Mouse (Mus musculus) brown adipose tissue, adult 24 weeks (tissue): Measurements from ENCODE around the gene Tmprss4. TPM values are rescaled to one million over a fixed set of nuclear protein-coding genes. Genes with fewer than 3 reads are reported as not detected.

Experiments
- H3K27ac ChIP-seq: fragments of 200-500 bp; replicated peaks from 2 replicates; pipeline ENCODE4 v1.5.1; 2012; ENCODE audit warnings: low read depth, mild to moderate bottlenecking, low read length
- H3K4me1 ChIP-seq: fragments of 200-500 bp; 2 replicates; pipeline ENCODE4 v1.6.1; 2012; ENCODE audit warnings: low read length, mixed read lengths; ENCODE audit not compliant: control insufficient read depth, insufficient read depth, insufficient read length
- H3K4me3 ChIP-seq: fragments of 200-500 bp; 2 replicates; pipeline ENCODE4 v1.5.1; 2012; ENCODE audit warnings: low read depth, mild to moderate bottlenecking, low read length, moderate library complexity; ENCODE audit not compliant: insufficient read depth
- polyA plus RNA-seq: library from polyadenylated mRNA; stranded (reverse); fragments of >200 nt; gene quantifications from 2 replicates; pipeline ENCODE4 v1.2.4, GENCODE M21; 2012; ENCODE audit not compliant: missing spikeins, insufficient read depth, insufficient read length

Tmprss4 gene
- polyA plus RNA-seq, 1 experiment: not detected

DNA sequence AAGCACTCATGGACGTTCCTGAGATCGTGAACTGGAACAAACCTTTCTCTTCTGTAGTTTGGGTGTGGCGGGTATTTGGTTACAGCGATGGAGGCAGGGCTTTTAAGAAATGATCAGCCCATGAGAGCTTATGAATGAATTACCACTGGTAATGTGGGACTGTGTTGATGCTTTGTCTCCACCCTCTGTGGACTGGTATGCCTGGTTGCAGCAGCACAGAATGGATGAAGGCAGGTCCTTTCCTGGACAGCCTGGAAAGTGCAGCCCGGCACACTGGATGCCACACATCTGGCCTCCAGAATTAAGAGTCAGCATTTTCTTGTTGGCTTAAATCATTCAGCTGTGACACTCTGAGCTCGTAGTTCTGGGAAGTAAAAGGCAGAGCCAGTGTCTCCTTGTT lies 8.1 kb upstream of the Tmprss4 start:
- H3K4me3 ChIP-seq: no peak overlapping the region
- no peaks in the 10 kb centered on the region for H3K4me1 ChIP-seq
- no peak overlapping the region for H3K27ac ChIP-seq

DNA sequence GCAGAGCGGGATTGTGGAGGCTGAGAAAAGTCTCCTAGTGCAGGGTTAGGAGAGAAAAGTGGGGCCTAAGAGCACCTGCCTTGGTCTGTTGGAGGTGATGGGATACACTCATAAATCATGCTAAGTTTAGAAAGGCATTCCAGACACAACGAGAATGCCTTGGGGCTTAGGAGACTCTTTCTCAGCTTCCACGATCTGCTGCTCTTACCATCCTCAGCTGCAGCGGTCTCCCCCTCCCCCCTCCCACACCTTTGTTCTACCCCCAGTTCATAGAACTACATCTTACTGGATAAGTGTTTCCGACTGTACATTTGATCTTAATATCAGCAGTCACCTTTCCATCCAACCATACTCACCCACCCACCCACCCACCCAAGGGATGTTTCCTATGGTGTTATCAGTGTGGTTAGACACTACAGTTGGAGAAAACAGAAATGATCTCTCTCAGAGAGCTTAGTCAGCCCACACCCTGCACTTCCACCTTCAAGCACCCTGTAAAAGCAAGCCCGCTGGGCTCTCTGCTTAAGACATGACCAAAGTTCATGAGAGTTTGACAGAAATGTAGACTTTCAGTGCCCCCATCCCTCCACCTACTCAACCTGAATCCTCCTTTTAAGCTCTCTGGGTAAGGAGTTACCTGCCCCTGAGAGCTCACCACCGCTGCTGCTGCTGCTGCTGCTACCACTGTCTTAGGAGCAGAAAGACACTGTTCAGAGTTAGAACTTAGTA lies 3.3 kb upstream of the Tmprss4 start:
- H3K4me3 ChIP-seq: no peak overlapping the region
- no peaks in the 10 kb centered on the region for H3K4me1 ChIP-seq
- no peak overlapping the region for H3K27ac ChIP-seq

DNA sequence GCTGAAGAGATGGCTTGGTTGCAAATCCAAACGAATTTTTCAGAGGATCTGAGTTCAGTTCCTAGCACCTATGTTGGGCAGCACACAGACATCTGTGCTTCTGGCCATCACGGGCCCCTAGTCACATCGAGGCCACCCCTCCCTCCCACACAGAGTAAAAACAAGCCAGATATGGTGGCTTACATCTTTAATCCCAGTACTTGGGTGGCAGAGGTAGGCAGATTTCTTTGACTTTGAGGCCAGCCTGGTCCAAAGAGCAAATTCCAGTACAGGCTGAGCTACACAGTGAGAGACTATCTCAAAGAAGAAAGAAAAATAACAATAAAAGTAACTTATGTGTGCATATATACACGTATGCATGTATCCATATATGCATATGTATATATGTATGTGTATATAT lies 2.2 kb upstream of the Tmprss4 start:
- Histone ChIP-seq H3K4me1 (no peaks in the 10 kb centered on the region), H3K4me3 (no peak overlapping the region), H3K27ac (no peak overlapping the region)

DNA sequence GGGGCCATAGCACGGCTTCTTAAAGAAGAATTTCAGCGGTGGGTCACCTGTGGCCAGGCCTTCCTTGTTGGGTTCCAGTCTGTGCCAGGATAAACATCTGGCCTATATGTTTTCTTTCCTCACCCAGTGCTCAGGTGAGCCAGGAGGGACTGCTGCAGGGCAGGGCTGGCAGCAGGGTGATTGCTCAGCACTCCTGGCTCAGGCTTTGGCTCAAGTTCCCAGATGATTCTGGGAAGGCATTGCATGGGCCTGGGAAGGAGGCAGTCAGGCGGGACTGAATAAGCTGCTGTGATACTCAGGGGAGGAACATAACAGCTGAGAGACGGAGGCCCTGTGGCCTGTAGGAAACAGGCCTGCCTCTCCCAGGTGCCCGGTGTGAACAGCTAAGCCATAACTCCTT lies 1.3 kb upstream of the Tmprss4 start:
- no peak overlapping the region for H3K4me3 ChIP-seq
- no peak overlapping the region for H3K27ac ChIP-seq

DNA sequence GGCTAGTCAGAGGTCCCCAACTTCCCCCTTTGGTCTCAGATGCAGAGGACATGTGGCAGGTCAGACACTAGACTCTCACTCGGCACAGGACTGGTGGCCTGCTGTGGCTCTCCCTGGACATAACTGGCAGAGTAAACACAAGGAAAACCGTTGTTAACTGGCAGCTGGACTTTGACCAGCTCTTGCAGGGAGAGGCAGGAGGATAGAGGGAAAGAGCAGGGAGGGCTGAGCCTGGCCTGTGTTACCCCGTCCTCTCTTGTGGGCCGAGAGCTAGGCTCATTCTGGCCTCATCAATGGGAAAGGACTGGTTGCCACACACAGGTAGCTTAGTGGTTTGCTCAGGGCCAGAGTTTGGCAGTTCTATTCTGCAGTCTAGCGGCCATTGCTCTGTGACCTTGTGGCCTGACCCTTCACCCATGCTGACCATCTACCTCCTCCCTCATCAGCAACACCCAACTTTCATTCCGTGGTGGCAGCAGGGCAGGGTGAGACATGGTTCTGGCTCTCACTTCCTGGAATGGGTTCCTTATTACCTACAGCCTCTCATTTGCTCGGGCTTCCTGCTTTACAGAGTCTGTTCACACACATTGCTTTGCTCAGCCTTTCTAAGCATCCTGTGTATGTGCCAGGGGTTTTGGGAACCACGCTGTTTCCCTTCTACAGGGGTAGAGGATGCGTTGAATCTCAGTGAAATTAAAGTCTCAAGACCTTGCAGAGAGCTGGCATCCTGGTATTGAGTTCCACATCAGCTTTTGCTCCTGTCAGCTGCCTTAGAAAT lies 1.7 kb downstream of the Tmprss4 start:
- H3K4me3 ChIP-seq: no peak overlapping the region
- peaks cover 3% of the 10 kb centered on the region for H3K4me1 ChIP-seq
- H3K27ac ChIP-seq: no peak overlapping the region

More for the DNA sequence above, 1.3 kb upstream of the Tmprss4 start:
- H3K4me1 ChIP-seq: peaks cover 3% of the 10 kb centered on the region

DNA sequence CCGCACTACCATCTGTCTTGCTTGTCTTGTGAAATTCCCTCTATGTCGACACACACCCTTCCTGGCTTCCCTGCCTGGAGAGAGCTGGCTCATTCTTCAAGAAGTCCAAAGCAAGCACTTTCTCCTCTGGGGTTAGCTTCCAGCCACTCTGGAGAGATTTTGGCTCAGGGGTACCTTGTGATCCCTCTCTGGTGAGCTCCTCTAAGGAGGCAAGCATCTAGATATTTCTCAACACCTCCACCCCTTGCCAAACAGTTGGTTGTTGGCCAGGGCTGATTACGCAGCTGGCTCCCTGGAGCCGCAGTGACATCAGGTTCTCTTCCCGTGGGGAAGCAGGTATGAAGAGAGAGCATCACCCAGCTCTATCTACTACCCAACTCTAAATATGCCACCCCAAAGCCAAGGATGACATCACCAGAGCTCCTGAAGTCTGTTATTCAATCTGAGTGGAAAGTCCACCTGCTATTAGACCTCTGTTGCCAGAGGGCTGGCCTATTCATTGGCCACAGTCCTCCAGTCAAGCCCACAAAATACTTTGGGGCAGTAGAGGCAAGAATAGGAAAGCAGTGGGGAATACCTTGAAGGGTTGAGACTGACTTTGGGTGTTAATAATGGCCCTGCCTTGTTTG lies 2.5 kb downstream of the Tmprss4 start:
- Histone ChIP-seq H3K27ac (no peak overlapping the region), H3K4me1 (peaks cover 3% of the 10 kb centered on the region), H3K4me3 (no peak overlapping the region)

DNA sequence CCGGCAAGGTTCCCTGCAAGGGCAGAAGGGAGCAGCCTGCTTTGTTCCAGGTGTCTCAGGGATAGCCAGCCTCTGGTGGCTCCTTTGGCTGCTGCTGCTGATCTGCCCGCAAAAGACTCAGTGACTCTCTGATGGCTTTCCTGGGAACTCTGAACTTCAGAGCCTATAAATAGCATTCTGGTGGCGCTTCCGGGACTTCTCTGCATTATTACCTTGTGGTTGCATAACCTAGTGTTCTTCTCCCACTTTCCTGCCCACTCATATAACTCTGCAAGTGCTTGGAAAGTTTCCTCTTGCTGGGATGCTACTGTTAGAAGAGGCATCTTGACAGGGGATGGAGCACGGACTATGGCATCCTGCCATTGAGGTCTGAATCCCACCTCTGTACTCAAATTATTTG lies 6.3 kb downstream of the Tmprss4 start:
- H3K4me3 ChIP-seq: no peak overlapping the region
- H3K27ac ChIP-seq: no peak overlapping the region
- H3K4me1 ChIP-seq: peaks cover 3% of the 10 kb centered on the region

DNA sequence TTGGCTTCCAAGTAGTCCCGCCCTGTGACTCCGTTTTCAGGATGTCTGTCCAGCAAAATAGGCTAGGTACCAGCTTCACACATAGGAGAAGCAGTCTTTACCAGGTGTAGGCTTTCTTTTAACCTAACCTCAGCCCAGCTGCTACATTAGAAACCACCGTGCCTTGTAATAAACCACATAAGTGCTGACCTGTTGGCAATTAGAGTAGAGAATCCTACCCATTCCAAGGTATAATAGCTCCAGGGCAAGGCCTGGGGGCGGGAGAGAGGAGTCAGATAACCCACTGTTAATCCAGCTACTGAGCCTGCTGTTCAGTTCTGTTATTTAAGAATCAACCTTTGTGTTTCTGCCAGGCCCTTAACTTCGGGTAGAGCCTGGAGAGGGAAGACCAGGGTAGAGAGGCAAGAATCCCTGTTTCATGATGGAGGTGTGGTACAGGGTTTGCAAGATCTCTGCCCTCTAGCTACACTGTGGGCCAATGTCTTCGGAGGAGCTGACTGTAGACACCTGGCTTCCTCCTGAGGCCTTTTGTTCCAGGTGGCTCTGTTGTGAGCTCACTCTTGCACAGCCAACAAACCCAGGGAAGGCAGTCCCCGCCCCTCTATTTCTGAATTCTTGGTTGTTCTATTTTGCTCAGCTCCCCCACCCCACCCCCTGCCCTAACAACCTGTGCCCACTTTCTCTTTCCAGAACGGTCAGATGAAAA lies 7.6 kb downstream of the Tmprss4 start:
- no peak overlapping the region for H3K4me3 ChIP-seq
- H3K27ac ChIP-seq: no peak overlapping the region
- peaks cover 3% of the 10 kb centered on the region for H3K4me1 ChIP-seq

DNA sequence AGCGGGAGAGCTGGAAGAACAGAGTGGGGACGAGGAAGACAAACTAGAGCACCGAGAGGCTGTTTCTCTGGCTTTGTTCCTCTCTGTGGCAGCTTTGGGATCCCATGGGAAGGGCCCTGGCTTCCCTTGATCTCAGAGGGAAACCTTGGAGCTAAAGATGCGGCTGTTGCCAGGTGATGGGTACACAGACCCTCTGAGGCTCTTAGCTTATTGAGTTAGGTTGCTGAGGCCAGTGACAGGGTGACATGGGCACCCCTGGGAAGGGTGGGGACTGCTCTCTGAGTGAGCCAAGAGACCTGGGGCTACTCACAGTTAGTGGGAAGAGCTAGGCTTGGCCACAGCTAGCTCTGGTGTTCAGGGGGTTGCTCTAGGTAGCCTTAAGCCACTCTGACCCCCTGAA lies 8.4 kb downstream of the Tmprss4 start:
- no peak overlapping the region for H3K4me3 ChIP-seq
- no peak overlapping the region for H3K27ac ChIP-seq
- H3K4me1 ChIP-seq: no peaks in the 10 kb centered on the region

DNA sequence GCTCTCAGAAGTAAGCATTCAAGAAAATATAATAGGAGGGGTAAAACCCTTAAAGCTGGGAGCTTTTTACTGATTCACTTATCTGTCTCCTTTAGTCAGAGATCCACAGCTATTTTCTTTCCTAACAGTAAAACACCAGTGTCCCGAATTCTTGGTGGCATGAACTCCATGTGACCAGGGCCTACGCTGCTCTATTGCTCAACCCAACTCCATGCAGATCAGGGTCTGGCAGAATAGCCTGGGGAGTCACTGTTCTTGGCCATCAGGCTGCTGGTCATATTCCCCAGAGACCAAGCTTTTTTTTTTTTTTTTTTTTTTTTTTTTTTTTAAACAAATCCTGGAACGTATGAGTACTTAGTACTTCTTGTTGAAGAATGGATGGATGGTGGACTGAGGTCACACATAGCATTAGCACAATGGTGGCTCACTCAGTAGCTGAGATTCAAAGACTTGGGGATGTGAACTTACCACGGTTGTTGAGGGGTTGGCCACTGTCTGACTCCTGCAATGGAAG lies 14.2 kb downstream of the Tmprss4 start:
- no peak overlapping the region for H3K4me3 ChIP-seq
- H3K4me1 ChIP-seq: no peaks in the 10 kb centered on the region
- H3K27ac ChIP-seq: no peak overlapping the region

DNA sequence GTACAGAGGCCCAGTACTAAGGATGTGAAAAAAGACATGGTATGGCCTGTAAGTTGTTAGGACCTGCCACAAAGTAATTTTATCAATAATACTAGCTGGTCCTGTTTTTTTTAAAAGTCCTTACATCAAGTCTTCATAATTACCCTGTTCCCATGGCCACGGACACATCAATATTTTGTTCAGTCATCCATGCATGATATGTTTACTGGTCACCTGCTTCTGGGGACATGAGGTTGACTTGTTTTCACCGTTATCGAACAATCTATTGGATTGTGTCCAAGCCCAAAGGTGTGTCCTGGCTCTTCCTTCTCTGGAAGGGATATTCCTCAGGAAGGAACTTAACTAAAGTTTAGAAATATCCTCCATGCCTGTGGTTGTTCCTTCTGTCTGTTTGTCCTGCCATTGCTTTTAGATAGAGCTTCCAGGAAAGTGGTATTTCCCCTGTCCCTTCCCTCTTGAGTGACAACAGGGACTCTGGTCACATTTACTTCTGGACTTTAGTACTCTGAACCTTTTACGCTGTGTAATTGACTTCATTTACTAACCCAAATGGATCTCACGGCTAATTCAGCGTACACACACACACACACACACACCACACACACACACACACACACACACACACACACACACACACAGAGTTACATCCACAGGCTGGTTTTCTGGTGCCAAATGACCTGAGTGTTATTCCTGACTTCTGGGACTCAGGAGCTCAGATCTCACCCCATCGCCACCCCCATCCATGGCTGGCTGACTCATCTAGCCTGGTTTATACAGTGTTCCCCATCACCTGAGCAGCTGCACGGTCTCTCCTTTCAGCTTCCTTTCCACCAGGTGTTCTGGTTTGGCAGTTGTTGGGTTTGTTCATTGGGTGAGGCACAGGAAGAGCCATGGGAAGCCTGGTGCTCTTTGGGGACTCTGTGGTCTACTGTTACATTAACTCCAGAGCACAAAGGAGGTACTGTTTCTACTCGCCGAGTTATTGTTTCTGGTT lies 15.0 kb downstream of the Tmprss4 start:
- H3K4me1 ChIP-seq: no peaks in the 10 kb centered on the region
- no peak overlapping the region for H3K4me3 ChIP-seq
- no peak overlapping the region for H3K27ac ChIP-seq

DNA sequence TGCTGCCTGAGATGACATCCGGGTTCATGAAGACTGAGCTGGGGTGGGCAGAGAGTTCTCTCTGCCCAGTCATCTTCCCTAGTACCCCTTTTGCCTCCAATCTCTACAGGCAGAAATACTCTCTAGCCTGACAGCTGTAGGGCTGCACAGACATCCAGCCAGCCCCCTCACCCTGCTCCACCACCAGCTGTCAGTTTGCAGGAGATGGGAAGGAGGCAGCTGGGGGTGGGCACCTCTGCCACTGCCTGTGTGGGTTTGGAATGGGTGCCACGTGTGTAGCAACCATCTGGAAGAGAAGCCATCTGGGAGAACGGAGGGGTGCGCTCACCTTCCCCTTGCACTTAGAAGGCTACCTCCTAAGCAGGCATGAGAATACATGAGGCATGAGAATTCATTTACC lies 18.6 kb downstream of the Tmprss4 start:
- Histone ChIP-seq H3K4me3 (no peak overlapping the region), H3K4me1 (peaks cover 4% of the 10 kb centered on the region; the same call in 1 of the 2 replicates), H3K27ac (no peak overlapping the region)

DNA sequence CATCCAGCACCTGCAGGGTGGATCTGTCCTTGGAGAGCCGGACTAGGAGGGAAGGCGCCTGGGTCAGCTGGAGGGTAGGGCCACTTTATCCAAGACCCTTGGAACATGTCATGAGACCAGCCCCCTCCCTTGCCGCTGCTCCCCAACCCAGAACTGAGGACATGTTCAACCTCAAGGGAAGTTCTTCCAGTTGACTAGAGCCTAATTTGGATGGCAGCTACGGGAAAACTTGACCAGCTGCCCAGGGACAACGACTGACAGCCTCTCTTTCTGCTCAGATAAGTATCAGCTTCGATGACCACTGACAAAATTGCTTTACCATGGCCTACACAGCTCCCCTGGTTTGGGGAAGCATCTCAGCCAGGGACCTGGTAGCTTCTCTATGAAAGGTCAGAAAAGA lies 20.6 kb downstream of the Tmprss4 start:
- Histone ChIP-seq H3K4me1 (peaks cover 4% of the 10 kb centered on the region; the same call in 1 of the 2 replicates), H3K4me3 (no peak overlapping the region), H3K27ac (no peak overlapping the region)

DNA sequence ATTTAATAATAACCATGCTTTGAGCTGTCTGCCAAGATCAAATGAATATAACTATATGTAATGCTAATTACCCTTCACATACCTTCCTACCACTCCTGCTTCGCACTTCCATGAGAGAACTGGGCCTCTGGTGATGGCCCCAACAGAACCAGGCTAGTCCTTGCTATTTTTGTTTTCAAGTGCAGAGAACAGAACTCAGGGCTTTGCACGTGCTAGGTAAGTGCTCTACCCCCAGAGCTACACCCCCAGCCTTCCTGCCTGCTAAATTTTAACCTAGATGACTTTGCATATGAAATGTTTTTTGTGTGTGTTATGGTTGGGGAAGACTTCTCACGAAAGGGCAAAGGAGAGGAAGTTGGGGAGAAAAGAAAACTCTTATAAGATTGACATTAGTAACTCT lies 21.4 kb downstream of the Tmprss4 start:
- H3K4me3 ChIP-seq: no peak overlapping the region
- no peak overlapping the region for H3K27ac ChIP-seq
- H3K4me1 ChIP-seq: peaks cover 4% of the 10 kb centered on the region; the same call in 1 of the 2 replicates
